Mouse (Mus musculus) embryo, embryonic 10 days (tissue): ENCODE measurements around the gene Olfr629.
"Not testable (repeated sequence)": the region's sequence is repeated elsewhere in the genome, so short reads cannot be mapped to it uniquely, and the experiment has no call there.

Source experiments
- DNase-seq: peaks from one replicate; pipeline ENCODE4 v3.0.0-alpha.2; 2015; ENCODE audit warnings: low spot score

The Olfr629 gene

DNA sequence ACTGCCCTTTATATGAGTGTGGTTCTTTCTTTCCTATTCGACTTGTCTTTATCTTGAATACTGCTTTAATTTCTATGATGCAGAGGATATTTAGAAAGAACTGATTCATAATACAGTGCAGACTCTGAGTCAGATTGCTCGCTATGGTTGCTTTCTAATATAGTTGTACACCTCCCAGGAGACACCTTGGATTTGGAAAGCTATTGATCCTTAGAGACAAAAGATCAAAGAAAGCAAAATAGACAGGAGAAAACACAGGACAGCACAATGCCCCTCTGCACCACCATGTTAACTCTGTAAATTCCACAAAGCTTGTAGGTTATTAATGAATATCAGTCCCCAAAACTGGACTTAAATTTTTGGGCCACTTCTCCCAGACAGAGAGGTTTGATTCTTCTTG is at the start of gene Olfr629:
Gene Olfr629 (minus strand): TSS at position 101 of the 400 bp plus-strand sequence.
- no peak for DNase-seq

DNA sequence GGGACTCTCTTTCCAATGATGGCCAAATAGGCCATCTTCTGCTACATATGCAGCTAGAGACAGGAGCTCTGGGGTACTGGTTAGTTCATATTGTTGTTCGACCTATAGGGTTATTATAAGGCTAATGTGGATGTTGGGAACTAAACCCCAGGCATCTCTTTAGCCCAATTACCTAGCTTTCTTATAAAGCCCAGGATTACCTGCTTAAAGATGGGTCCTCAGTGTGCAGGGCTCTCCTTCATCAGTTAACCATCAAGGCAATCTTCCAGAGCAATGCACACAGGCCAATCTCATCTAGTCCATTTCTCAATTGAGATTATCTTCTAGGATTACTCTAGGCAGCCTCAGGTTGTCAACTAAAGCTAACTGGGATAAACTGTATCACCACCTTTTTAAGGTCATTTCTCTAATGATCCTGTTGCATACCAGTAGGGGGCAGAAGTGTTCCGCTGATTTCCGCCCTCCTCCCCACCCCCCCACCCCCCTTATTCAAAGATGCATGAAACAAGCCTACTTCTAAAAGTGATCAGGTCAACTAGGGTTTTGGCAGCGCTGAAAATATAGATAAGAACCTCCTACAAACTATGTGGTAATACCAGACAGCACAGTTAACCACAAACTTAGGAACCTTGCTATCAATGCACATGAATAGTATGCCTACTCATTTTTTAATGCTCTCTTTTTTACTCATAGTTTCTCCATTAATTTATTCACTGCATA is 48.1 kb upstream of the Olfr629 start:
- DNase-seq, result peak; percentile 5

DNA sequence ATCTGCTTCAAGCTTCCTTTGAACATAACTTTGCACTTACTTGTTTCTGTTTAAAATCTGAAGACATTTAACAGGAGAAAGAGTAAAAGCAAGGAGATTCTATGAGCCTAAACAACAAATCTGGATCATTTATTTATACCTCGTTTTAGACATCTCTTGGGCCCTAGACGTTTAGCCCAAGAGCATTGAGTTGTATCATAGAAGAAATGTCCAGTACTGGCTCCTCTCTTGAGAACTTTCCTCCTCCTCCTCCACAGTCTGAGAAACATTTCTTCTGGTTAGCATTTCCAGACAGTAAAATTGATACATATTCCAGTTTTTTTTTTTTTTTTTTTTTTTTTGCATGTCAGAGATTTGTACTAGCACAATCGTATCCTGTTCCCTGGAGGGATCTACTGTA is 47.0 kb upstream of the Olfr629 start, which contains the start of gene Olfr67:
Gene Olfr67 (minus strand): TSS at position 101 of the 400 bp plus-strand sequence.
- DNase-seq, result no peak

DNA sequence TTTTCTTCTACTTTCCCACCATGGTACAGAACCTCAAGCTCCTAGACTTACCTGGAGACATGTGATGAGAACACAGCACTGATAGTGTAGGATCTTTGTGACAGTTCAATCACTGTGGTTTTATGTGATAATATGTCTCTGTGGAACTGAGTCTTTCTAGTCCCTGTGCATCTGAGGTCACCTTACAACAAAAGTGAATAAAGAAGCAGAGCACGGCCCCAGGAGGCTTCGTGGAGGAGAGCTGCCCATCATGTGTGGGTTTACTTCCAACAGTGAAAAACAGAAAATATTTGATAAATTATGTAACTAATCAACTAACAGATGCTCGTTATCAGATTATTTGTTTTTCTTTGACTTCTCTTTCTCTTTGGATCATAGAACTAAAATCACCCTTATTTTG is 34.9 kb upstream of the Olfr629 start, which contains the start of gene Olfr68:
Gene Olfr68 (minus strand): TSS at position 101 of the 400 bp plus-strand sequence.
- no peak for DNase-seq

DNA sequence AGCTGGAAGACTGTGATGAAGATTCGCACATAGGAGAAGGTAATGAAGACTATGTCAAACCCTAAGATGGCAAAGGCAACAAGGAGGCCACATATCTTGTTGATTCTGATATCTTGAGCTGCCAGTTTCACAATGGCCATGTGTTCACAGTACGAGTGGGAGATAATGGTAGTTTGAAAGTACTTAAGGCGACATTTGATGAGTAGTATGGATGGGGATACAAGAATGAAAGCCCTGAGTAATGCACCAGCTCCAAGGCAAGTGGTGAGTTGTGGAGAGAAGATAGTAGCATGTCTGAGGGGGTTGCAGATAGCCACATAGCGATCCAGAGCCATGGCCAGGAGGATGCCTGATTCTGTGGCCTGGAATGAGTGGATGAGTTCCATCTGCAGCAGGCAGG is 32.9 kb upstream of the Olfr629 start:
- not testable (repeated sequence) for DNase-seq

DNA sequence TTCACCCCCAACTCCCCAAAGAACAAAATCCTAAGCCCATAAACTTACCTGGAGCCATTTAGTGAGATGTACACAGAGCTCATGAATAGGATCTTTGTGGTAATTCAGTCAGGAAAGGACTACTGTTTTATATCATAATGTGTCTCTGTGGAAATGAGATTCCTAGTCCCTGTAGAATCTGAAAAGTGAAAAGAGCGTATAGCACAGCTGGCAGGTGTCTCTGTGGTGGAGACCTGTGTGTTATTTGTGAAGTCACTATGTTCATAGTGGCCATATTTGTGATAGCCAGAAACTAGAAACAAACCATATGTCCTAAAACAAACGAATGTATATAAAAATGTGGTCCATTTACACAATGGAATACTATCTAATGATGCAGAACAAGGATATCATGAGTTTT is 26.8 kb upstream of the Olfr629 start, which contains the start of gene Olfr69:
Gene Olfr69 (minus strand): TSS at position 101 of the 400 bp plus-strand sequence.
- no peak for DNase-seq

DNA sequence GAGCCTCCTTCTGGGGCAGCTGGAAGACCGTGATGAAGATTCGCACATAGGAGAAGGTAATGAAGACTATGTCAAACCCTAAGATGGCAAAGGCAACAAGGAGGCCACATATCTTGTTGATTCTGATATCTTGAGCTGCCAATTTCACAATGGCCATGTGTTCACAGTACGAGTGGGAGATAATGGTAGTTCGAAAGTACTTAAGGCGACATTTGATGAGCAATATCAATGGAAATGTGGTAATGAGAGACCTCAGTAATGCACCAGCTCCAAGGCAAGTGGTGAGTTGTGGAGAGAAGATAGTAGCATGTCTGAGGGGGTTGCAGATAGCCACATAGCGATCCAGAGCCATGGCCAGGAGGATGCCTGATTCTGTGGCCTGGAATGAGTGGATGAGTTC is 22.9 kb upstream of the Olfr629 start:
- DNase-seq, result not testable (repeated sequence)

DNA sequence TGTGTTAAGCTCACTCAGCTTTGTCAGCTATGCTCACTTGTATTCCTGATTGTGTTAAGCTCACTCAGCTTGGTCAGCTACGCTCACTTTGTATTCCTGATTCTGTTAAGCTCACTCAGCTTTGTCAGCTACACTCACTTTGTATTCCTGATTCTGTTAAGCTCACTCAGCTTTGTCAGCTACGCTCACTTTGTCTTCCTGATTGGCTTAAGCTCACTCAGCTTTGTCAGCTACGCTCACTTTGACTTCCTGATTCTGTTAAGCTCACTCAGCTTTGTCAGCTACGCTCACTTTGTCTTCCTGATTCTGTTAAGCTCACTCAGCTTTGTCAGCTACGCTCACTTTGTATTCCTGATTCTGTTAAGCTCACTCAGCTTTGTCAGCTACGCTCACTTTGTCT is 17.5 kb upstream of the Olfr629 start:
- not testable (repeated sequence) for DNase-seq

DNA sequence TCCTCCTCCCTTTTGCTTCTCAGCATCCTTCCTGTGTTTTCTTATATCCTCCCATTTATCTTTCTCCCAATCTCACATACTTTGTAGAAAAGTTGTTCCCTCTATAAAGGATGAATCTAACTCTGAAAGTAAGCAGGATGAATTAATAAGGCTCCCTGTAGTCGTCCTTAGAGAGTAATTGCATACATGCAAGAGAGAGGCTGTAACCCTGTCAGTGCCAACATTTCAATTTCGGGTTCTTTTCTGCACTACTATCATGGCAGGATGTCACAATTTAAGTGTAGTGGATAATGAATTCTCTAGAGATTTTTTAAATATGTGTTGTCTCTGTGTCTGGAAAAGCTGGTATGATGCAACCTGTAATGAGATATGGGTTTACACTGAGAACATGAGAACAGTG is 12.5 kb upstream of the Olfr629 start, which contains the start of gene Olfr630:
Gene Olfr630 (minus strand): TSS at position 101 of the 400 bp plus-strand sequence.
- DNase-seq, result no peak

DNA sequence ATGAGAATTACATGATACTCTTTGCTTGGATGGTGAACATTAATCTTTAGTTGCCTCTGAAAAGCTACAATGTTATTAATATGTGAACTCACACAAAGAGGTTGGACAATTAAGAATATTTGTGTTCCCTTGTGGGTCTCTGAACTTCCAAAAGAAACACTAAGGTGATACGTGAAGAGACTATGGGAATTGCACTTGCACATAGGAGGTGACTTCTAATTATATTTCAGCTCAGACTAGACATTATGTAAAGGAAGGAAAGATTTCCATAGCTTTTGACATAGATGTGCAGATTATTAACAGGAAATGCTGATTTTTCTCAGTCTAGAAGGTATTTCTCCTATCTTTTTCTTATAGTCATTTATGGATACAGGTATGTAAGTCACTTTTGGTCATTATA is 14.7 kb downstream of the Olfr629 start, which contains the start of gene Olfr628:
Gene Olfr628 (plus strand): TSS at position 301 of the 400 bp plus-strand sequence.
- no peak for DNase-seq

DNA sequence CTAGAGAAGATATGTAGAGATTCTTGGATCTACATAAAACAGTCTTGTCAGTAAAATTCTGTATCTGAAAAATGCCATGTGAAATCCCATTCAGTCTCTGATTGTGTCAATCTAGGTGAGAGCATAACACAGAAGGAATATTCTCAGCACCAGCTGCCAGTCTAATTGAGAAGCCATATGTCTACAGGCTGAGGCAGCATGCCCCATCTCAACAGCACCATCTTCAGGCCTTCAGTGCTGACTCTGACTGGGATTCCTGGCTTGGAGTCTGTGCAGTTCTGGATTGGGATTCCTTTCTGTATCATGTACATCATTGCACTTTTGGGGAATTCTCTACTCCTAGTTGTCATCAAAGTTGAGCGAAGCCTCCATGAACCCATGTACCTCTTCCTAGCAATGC is 28.3 kb downstream of the Olfr629 start:
- not testable (repeated sequence) for DNase-seq

DNA sequence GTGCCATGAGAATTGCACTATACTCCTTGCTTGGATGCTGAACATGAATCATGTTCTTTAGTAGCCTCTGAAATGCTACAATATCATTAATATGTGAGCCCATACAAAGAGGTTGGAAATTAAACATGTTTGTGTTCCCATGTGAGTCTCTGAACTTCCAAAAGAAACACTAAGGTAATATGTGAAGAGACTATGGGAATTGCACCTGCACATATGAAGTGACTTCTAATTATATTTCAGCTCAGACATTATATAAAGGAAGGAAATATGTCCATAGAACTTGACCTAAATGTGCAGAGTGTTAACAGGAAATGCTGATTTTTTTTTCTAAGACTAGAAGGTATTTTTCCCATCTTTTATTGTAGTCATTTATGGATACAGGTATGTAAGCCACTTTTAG is 30.4 kb downstream of the Olfr629 start, which contains the start of gene Olfr243:
Gene Olfr243 (plus strand): TSS at position 301 of the 400 bp plus-strand sequence.
- no peak for DNase-seq

DNA sequence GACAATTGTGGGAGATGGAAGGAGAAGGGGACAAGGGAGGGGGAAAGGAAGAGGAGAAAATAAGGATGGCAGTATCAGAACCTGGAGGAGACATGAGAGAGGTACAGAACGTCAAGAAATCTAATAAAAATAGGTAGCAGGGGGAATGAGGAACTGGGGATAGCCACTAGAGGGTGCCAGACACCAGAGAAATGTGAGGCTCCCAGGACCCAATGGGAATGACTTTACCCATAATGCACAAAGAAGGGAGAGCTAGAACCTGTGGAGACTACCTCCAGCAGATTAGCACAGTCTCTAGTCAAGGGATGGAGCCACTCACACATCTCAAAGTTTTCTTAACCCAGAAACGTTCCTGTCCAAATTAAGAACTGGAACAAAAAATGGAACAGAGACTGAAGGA is 32.7 kb downstream of the Olfr629 start:
- DNase-seq, result peak; percentile 4

DNA sequence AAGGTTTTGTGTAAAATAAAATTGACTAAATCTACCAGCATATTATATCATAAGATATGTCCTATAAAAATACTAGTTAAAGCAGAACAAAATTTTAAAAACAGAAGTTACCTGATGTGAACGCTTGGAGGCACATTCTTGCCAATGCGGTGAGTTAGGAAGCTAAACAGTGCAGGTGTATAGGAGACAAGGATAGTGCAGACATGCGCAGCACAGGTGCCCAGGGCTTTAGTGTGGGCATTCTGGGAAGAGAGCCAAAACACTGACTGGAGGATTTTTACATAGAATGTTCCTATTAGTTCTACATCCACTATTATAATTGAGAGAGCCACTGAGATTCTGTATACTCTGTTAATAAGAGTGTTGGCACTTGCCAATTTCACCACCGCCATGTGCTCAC is 45.3 kb downstream of the Olfr629 start:
- no peak for DNase-seq
